Mouse (Mus musculus) kidney, embryonic 16.5 days (tissue): Measurements from ENCODE around the gene Cldn13. TPM values are rescaled to one million over a fixed set of nuclear protein-coding genes. Genes with fewer than 3 reads are reported as not detected.

ENCODE experiments used
- ATAC-seq: fragments of 200-750 bp; cut with Nextera tagmentation; 2 replicates; pipeline ENCODE4 v1.8.0; 2017; ENCODE audit warnings: moderate TSS enrichment; ENCODE audit not compliant: low FRiP score, low TSS enrichment
- H3K27ac ChIP-seq: fragments of 300-500 bp; sonication (generic); 2 replicates; pipeline ENCODE4 v1.5.1; 2014; ENCODE audit warnings: low read length
- H3K27me3 ChIP-seq: fragments of 300-500 bp; sonication (generic); 2 replicates; pipeline ENCODE4 v1.6.1; 2014; ENCODE audit warnings: low read length, control low read depth, mixed read lengths; ENCODE audit not compliant: insufficient read depth
- H3K36me3 ChIP-seq: fragments of 300-500 bp; sonication (generic); 2 replicates; pipeline ENCODE4 v1.6.1; 2014; ENCODE audit warnings: low read length, control low read depth, mixed read lengths; ENCODE audit not compliant: insufficient read depth
- H3K4me1 ChIP-seq: fragments of 300-500 bp; sonication (generic); 2 replicates; pipeline ENCODE4 v1.6.1; 2014; ENCODE audit warnings: low read length, control low read depth, mixed read lengths; ENCODE audit not compliant: insufficient read depth
- H3K4me2 ChIP-seq: fragments of 300-500 bp; sonication (generic); replicated peaks from 2 replicates; pipeline ENCODE4 v1.6.1; 2014; ENCODE audit warnings: low read depth, low read length
- H3K4me3 ChIP-seq: fragments of 300-500 bp; sonication (generic); 2 replicates; pipeline ENCODE4 v1.5.1; 2014; ENCODE audit warnings: mild to moderate bottlenecking, low read length
- H3K9ac ChIP-seq: fragments of 300-500 bp; sonication (generic); replicated peaks from 2 replicates; pipeline ENCODE4 v1.6.1; 2014; ENCODE audit warnings: low read length
- H3K9me3 ChIP-seq: fragments of 300-500 bp; sonication (generic); 2 replicates; pipeline ENCODE4 v1.6.1; 2016; ENCODE audit warnings: low read length, control low read depth
- WGBS: fragments of 180-500 bp; shearing (Covaris S2); extraction: QIAGEN DNeasy Blood & Tissue Kit; methylation state at CpG from one replicate; pipeline ENCODE4 v1.1.7; 2014; 5-methylcytosine and 5-hydroxymethylcytosine counted together
- polyA plus RNA-seq: library from polyadenylated mRNA; unstranded; fragments of >200 nt; fragmentation: Nextera tagmentation; extraction: Ambion mirVana; gene quantifications from 2 replicates; pipeline ENCODE4 v1.2.1, GENCODE M21; 2015

Gene Cldn13
- polyA plus RNA-seq, 1 experiment from 2014 or later = 0.99 TPM

DNA sequence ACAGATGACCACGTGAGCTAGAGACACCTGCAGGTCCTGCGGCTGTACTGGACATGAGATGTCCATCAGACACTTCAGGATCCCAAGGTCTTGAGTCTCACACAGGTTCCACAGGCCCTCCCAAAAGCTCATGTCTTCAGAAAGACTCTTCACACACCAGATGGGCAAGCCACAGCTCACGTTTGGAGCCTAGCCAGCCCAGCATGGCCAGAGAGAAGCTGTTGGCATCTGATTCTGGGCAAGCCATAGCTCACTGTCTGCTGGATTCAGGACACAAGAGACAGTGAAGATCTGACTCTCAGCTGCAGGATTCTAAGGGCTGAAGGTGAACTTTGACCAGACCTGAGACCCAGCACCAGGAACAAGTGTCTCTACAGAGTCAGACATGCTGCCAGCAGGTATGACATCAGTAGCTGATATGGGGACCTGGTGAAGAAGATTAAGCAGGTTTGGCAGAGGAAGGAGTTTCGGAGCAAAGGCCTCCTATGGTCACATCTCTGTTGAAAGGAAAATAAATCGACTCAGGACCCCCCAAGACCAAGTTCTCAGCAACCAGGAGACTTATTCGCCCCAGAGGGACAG, 4.9 kb upstream of the Cldn13 start:
- 78% methylated on average over 6 of the region's 6 CpGs for WGBS
- H3K4me1 ChIP-seq = no peaks in the 10 kb centered on the region
- ATAC-seq = no peak
- H3K27ac ChIP-seq = no peak overlapping the region
- no peak overlapping the region for H3K9ac ChIP-seq
- H3K9me3 ChIP-seq = no peaks in the 10 kb centered on the region
- H3K27me3 ChIP-seq = no peaks in the 10 kb centered on the region
- no peak overlapping the region for H3K4me3 ChIP-seq
- H3K4me2 ChIP-seq = no peak overlapping the region
- H3K36me3 ChIP-seq = no peaks in the 10 kb centered on the region

DNA sequence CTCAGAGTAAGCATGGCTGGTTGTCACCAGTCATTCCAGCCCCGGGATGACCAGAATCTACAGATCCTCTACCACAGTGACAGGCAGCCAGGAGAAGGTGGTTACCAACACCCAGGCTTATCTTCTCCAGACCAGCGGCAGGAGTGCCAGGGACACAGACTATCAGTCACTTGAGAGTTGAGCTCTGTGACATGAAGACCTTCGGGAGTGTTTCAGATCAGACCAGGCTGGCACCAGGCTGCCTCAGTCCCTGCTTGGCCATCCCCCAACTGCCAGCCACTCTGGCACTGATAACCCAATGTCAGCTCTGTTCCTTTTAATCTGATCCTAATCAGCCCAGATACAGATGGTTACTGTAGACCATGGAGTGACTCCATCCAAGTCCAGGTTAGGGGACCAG, 3.8 kb upstream of the Cldn13 start:
- Histone ChIP-seq H3K4me2 (no peak overlapping the region), H3K4me1 (no peaks in the 10 kb centered on the region), H3K4me3 (no peak overlapping the region), H3K9ac (no peak overlapping the region), H3K27me3 (no peaks in the 10 kb centered on the region), H3K27ac (no peak overlapping the region), H3K36me3 (no peaks in the 10 kb centered on the region), H3K9me3 (no peaks in the 10 kb centered on the region)
- no peak for ATAC-seq
- WGBS = 93% methylated on average over 3 of the region's 3 CpGs

DNA sequence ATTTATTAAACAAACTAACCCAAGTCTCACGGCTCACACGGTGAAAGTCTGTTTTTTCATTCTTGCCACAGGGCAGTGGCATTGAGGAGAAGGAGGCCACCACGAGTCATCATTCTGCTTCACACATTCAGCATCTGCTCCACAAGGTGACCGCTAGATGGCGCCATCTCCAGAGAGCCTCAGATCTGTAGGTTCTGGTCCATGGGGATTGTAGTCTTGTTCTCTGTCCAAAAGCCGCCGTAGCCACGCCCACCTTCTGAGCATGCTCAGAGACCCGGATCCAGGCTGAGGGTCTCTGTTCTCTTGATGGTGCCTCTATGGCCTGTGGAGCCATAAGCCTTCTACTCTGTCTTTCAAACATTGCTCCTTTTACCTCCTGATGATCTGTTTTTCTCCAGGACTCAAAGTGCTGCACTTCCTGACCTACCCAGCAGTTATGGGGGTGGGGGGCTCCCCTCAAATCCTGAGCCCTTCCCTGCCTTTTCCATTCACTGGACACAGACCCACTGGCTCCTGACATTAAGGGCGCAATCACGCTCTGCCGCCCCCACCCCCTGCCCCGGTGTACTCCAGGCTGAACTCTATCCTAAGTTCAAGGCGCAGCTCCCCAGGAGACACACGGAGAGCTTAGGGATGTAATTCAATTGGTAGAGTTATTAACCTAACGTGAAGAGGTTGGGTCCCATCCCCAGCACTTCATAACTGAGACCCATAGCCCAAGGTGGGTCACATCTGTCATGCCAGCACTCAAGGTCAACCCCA, 2.9 kb upstream of the Cldn13 start:
- Histone ChIP-seq H3K36me3 (no peaks in the 10 kb centered on the region), H3K4me3 (no peak overlapping the region), H3K27me3 (no peaks in the 10 kb centered on the region), H3K4me2 (no peak overlapping the region), H3K4me1 (no peaks in the 10 kb centered on the region), H3K27ac (no peak overlapping the region), H3K9ac (no peak overlapping the region), H3K9me3 (no peaks in the 10 kb centered on the region)
- no peak for ATAC-seq
- 51% methylated on average over 16 of the region's 16 CpGs for WGBS

DNA sequence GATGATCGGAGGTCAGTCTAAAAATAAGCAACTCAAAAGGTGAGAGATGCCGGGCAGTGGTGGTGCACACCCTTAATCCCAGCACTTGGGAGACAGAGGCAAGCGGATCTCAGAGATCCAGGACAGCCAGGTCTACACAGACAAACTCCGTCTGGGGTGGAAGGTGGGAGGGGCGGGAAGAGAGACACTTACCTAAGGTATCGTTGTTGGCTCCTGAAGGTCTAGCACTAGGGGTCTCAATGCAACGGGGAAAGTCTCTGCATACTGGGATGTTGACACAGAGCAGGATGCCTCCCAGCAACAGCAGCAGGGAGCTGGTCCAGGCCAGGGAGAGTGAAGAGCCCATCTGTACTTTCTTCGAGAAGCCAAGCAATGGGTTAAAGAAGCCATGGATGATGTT, 816 bp downstream of the Cldn13 start:
- 81% methylated on average over 8 of the region's 8 CpGs for WGBS
- no peak overlapping the region for H3K27ac ChIP-seq
- no peak overlapping the region for H3K4me3 ChIP-seq

DNA sequence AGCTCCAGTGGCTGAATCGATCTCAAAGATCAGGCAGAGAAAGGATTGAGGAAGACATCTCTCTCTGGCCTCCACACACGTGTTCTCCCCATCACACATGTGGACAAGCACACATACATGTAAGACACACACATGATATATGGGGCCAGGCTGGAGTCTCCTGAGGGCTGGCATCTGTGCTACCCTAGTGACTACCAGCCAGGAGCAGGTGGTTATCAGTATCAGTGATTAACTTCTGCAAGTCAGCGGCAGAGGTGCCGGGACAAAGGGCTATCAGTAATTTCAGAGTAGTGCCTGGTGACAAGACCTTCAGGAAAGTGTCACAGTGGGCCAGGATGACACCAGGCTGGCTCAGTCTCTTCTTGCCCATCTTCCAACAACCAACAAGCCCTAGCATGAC, 1.6 kb downstream of the Cldn13 start:
- Histone ChIP-seq H3K4me3 (no peak overlapping the region), H3K27ac (no peak overlapping the region), H3K4me2 (no peak overlapping the region), H3K36me3 (no peaks in the 10 kb centered on the region), H3K27me3 (no peaks in the 10 kb centered on the region), H3K9ac (no peak overlapping the region), H3K9me3 (no peaks in the 10 kb centered on the region), H3K4me1 (no peaks in the 10 kb centered on the region)
- WGBS = 89% methylated on average over 4 of the region's 4 CpGs
- no peak for ATAC-seq

More for the DNA sequence above, 816 bp downstream of the Cldn13 start:
- H3K9ac ChIP-seq = no peak overlapping the region
- H3K4me1 ChIP-seq = no peaks in the 10 kb centered on the region
- no peaks in the 10 kb centered on the region for H3K27me3 ChIP-seq
- no peaks in the 10 kb centered on the region for H3K9me3 ChIP-seq
- H3K36me3 ChIP-seq = no peaks in the 10 kb centered on the region
- H3K4me2 ChIP-seq = no peak overlapping the region
- ATAC-seq = no peak

DNA sequence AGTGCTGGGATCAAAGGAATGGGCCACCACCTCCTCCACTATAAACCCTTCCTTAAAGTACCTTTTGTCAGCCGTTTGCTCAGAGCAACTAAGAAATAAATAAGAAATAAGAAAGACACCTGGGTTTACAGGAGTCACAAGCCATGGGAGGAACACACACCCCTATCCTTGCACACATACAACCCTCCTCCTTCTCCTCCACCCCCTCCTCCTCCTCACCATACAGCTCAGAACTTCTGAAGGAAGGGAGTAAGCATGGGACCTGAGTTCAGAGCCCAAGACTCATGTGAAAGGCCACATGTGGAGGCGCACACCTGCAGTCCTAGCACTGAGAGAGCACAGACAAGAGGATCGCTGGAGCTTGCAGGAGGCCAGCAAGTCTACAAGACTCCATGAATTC, 2.0 kb downstream of the Cldn13 start:
- no peak overlapping the region for H3K4me3 ChIP-seq
- H3K27ac ChIP-seq = no peak overlapping the region

DNA sequence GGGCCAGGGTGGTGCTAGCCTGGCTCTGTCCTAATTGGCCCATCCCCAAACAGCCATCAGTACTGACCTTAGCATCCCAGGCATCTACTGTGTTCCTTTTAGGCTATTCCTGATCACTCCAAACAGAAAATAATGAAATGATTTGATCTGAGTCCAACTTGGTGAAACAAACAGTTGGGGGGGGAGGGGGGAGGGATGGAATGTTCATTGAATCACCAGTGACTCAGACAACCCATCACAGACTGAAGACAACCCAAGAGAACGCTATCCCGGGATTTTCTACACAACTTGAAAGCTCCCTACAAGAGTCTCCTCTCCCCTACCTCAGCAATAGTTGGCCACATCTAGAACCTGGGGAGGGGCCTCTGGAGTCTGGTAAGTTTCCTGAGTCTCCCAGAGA, 3.4 kb downstream of the Cldn13 start:
- no peaks in the 10 kb centered on the region for H3K36me3 ChIP-seq
- H3K27me3 ChIP-seq = no peaks in the 10 kb centered on the region
- H3K27ac ChIP-seq = no peak overlapping the region
- H3K9me3 ChIP-seq = no peaks in the 10 kb centered on the region
- H3K4me2 ChIP-seq = no peak overlapping the region
- ATAC-seq = no peak
- H3K9ac ChIP-seq = no peak overlapping the region
- no peak overlapping the region for H3K4me3 ChIP-seq
- H3K4me1 ChIP-seq = 0 out of 2 replicates have a peak, but pooled peaks cover 3% of the 10 kb centered on the region
- 100% methylated on average over 2 of the region's 2 CpGs for WGBS

More for the DNA sequence above, 2.0 kb downstream of the Cldn13 start:
- Histone ChIP-seq H3K36me3 (no peaks in the 10 kb centered on the region), H3K9me3 (no peaks in the 10 kb centered on the region), H3K27me3 (no peaks in the 10 kb centered on the region), H3K4me2 (no peak overlapping the region), H3K4me1 (no peaks in the 10 kb centered on the region), H3K9ac (no peak overlapping the region)
- 66% methylated on average over 3 of the region's 3 CpGs for WGBS
- ATAC-seq = no peak

DNA sequence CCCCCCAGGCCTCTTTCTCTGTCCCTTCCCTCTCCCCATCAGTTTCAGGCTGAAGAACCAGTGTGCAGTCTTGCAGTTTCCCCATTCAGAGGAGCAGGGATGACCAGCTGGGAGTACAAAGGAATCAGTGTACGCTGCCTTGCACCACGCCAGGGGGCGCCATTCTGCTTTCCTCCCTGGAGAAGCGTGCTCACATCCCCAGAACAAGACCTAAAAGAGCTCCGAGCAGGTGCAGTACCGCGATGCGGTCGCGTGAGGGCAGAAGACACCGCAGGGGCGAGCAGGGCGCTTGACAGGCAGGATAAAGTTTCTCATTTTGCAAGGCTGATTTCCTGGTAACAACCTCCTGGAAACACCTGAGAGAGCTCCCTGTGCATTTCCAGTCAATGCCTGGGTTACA, 8.2 kb downstream of the Cldn13 start:
- Histone ChIP-seq H3K9me3 (no peaks in the 10 kb centered on the region), H3K27ac (no peak overlapping the region), H3K9ac (no peak overlapping the region), H3K27me3 (no peaks in the 10 kb centered on the region), H3K36me3 (no peaks in the 10 kb centered on the region), H3K4me1 (0 out of 2 replicates have a peak, but pooled peaks cover 3% of the 10 kb centered on the region), H3K4me2 (no peak overlapping the region), H3K4me3 (no peak overlapping the region)
- WGBS = 2% methylated on average over 13 of the region's 13 CpGs
- peak; percentile 74 for ATAC-seq

DNA sequence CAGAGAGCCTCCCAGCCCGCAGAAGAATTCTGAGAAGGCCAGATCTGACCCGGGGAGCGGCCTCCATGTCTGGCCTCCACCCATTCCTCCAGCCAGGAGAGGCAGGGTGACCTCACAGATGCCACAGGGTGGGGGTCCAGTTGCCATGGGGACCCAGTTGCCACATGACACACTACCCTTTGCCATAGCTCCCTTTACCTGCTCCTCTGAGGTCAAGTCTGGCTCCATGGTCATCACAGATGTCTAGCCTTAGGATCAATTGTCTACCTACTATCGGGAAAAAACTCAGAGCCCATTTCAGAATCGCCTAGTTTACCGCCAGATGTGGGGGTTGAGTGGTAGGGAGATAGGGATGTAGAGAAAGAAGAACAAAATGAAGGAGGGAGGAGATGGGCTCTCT, 8.7 kb downstream of the Cldn13 start, which contains the start of gene Tmem270:
Gene Tmem270, minus strand, starts transcription at position 101 of the 400 bp plus-strand sequence.
- Histone ChIP-seq H3K9ac (no peak within 1 kb of the TSS), H3K9me3 (no peaks in the 10 kb centered on the region), H3K4me1 (0 out of 2 replicates have a peak, but pooled peaks cover 3% of the 10 kb centered on the region), H3K27ac (no peak within 1 kb of the TSS), H3K27me3 (no peaks in the 10 kb centered on the region), H3K36me3 (no peaks in the 10 kb centered on the region), H3K4me2 (no peak within 1 kb of the TSS), H3K4me3 (no peak within 1 kb of the TSS)
- WGBS = 91% methylated on average over 6 of the region's 6 CpGs
- ATAC-seq = 0 out of 2 replicates have a peak, but pooled peaks have one; percentile 39

DNA sequence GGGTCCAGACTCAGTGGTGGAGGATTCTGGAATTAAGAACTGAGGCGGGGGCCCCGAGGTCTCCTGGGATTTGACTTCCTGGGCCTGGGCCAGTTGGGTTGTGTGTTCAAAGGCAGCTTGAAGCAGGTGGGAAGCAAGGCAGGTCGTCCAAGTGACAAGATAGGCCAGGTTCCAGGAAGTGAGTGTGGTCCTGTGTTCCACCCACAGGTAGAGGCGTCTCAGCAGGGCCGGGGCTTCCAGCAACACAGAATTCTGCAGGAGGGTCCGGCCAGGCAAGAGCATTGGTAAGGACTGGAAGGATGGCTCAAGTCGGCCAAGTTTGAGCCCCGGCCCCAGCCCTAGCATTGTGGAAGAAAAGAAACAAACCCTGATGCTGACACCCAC, 13.7 kb downstream of the Cldn13 start:
- H3K4me3 ChIP-seq = no peak overlapping the region
- H3K27me3 ChIP-seq = no peaks in the 10 kb centered on the region
- H3K4me1 ChIP-seq = no peaks in the 10 kb centered on the region
- no peak overlapping the region for H3K27ac ChIP-seq
- H3K36me3 ChIP-seq = no peaks in the 10 kb centered on the region
- no peak overlapping the region for H3K9ac ChIP-seq
- H3K9me3 ChIP-seq = no peaks in the 10 kb centered on the region
- H3K4me2 ChIP-seq = no peak overlapping the region
- no peak for ATAC-seq
- WGBS = 74% methylated on average over 8 of the region's 8 CpGs
